Mouse (Mus musculus) gastrocnemius, adult 8-10 months (tissue): ENCODE data around the gene Rnf8. TPM values are rescaled to one million over a fixed set of nuclear protein-coding genes. Genes with fewer than 3 reads are reported as not detected.
A peak's percentile ranks its signal among the peaks of the same experiment; 100 is the strongest.
"Not testable (repeated sequence)": the region's sequence is repeated elsewhere in the genome, so short reads cannot be mapped to it uniquely, and the experiment has no call there.

ENCODE experiments used
- DNase-seq, 2 experiments: peaks; one replicate each; pipeline ENCODE4 v3.0.0; 2022; ENCODE audit warnings: low spot score in 2 of 2
- total RNA-seq, 4 experiments: library from RNA; stranded (reverse); gene quantifications; 2 replicates each; pipeline ENCODE4 v1.2.4; 2022

Rnf8 gene
- total RNA-seq: 10 to 100 TPM; 15.2 to 23.7 (median 19.9) TPM

GRCm38 (mm10) chr17:29614115-29615023 is at the start of gene Rnf8, which contains the start of gene Gm28043:
Gene Rnf8 (plus strand): TSS chr17:29614790.
Gene Gm28043 (plus strand): TSS chr17:29614876.
- DNase-seq: peak; percentile 88 to 89

GRCm38 (mm10) chr17:29565521-29565920 is 49.1 kb upstream of the Rnf8 start:
- DNase-seq: no peak

GRCm38 (mm10) chr17:29568435-29568834 is 46.2 kb upstream of the Rnf8 start:
- DNase-seq: no peak

GRCm38 (mm10) chr17:29569831-29570230 is 44.8 kb upstream of the Rnf8 start:
- no peak for DNase-seq

- DNase-seq: no peak
Observed at GRCm38 (mm10) chr17:29579579-29580126, 34.9 kb upstream of the Rnf8 start.

- DNase-seq: no peak
Observed at GRCm38 (mm10) chr17:29583569-29583968, 31.0 kb upstream of the Rnf8 start.

GRCm38 (mm10) chr17:29584306-29584705 is 30.3 kb upstream of the Rnf8 start:
- DNase-seq: no peak

- no peak for DNase-seq
Observed at GRCm38 (mm10) chr17:29584737-29585136, 29.9 kb upstream of the Rnf8 start.

- no peak for DNase-seq
Observed at GRCm38 (mm10) chr17:29585446-29585845, 29.1 kb upstream of the Rnf8 start.

- no peak for DNase-seq
Observed at GRCm38 (mm10) chr17:29586921-29587320, 27.7 kb upstream of the Rnf8 start.

- no peak for DNase-seq
Observed at GRCm38 (mm10) chr17:29589221-29589898, 25.2 kb upstream of the Rnf8 start.

GRCm38 (mm10) chr17:29595891-29596770 is 18.5 kb upstream of the Rnf8 start:
- no peak for DNase-seq

- DNase-seq: no peak
Observed at GRCm38 (mm10) chr17:29596771-29597132, 17.8 kb upstream of the Rnf8 start.

GRCm38 (mm10) chr17:29599051-29599450 is 15.5 kb upstream of the Rnf8 start:
- DNase-seq: no peak

GRCm38 (mm10) chr17:29599537-29599936 is 15.1 kb upstream of the Rnf8 start:
- no peak for DNase-seq

GRCm38 (mm10) chr17:29601391-29601790 is 13.2 kb upstream of the Rnf8 start:
- DNase-seq: no peak

- peak; percentile 43 to 51 for DNase-seq
Observed at GRCm38 (mm10) chr17:29603283-29603682, 11.3 kb upstream of the Rnf8 start.

GRCm38 (mm10) chr17:29613453-29613852 is 1.1 kb upstream of the Rnf8 start:
- not testable (repeated sequence) for DNase-seq

GRCm38 (mm10) chr17:29615024-29615551 is 498 bp downstream of the Rnf8 start:
- DNase-seq: no peak

- DNase-seq: no peak
Observed at GRCm38 (mm10) chr17:29615616-29616015, 1.0 kb downstream of the Rnf8 start.

GRCm38 (mm10) chr17:29619231-29619630 is 4.6 kb downstream of the Rnf8 start:
- DNase-seq: no peak
